Mouse (Mus musculus) lung, postnatal 36 days (tissue): Measurements from ENCODE around the gene Selenbp2.
"Not testable (repeated sequence)": the region's sequence is repeated elsewhere in the genome, so short reads cannot be mapped to it uniquely, and the experiment has no call there.

ENCODE experiments used
- DNase-seq: peaks from one replicate; pipeline ENCODE4 v3.0.0; 2022; ENCODE audit warnings: mixed read lengths

Gene Selenbp2

DNA sequence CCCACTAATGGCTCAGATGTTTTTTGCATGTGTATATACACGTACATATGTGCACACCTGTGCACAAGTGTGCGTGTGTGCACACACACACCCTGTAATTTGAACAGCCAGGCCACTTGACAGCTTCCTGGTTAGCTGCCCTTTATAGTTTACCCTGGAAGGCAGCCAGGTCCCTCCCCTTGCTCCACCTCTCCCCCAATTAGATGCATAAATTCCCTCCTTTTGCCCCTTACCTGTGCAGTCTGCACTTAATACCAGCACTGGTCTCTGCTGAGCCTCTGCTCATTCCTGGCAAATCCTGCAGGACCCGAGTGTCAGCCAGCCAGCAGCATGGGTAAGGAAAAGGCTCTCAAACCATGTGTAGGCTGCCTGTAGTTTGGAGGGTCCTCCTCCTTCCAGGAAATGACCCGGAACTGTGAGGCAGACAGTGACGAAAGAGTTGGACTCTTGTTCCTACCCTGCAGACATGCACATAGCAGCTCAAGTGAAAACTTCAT is at the start of gene Selenbp2:
Selenbp2 (plus strand) TSS at position 228 of the 497 bp plus-strand sequence.
- peak; percentile 79 for DNase-seq

DNA sequence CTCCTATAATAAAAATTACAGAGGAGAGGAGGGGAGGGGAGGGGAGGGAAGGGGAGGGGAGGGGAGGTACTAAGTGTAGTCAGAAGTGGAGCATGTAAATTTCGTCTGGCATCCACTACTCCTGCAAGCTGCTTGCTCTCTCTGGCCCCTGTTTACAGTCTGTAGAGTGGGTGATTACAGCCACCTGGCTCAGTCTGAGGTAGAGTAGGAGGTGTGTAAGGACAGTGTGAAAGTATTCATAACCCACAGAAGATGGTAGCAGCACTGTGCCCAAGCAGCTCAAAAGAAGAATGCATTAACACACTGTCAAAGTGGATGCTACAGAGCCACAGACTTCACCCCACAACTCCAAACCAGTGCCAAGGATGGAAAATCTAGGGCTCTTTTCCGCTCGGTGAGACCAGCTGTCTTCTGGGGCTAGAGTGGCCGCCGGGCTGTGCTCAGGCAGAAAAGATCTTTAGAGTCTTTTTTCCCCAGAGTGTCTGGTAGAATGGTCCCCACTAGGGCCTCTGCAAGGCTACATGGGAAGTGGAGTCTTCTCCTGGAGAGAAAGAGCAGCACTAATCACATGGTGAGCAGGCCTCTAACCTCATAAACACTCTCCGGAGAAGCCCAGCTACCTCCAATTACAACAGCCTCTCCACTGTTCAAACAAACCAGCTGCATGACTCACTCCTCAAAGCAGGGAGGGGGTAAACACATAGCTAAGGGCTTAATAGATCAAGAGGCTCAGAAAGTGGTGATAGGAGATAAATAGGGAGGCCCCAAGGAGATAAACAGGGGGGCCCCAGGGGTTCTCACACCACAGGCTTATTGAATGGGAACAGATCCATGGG is 44.4 kb upstream of the Selenbp2 start:
- peak; percentile 84 for DNase-seq

DNA sequence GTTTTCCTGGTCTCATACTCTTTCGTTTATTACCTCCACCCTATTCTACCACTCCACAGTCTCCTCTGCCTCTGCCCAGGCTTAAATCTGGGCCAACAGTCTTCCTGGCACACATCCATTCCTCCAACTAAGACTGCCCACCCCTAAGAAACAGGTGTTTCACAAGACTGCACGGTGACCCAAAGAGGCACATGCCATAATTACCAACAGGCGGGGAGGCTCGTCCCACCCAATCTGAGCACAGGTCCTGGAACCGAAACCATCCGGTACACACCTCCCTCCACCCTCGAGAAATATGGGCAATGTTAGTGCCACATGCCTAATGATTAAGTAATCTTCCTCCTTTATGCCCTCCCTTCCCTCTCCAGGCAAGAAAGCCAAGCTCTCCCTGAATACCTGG is 42.9 kb upstream of the Selenbp2 start:
- DNase-seq, result peak; percentile 89

DNA sequence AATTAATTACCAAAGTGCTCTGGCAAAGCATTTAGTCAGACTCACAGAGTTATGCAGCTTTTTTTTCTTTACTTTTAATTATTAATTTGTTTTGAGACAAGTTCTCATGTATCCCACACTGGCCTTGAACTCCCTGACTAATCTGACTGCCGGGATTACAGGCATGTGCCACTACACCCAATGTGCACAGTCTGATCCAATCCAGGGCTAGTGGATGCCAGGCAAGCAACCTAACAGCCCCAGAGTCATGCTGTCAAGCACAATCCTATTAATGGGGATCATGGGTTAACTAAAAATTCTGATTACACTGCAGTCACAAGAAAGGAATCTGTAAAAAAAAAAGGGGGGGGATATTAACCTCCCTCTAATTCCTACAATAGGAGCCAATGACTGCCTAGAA is 39.4 kb upstream of the Selenbp2 start:
- DNase-seq, result not testable (repeated sequence)

DNA sequence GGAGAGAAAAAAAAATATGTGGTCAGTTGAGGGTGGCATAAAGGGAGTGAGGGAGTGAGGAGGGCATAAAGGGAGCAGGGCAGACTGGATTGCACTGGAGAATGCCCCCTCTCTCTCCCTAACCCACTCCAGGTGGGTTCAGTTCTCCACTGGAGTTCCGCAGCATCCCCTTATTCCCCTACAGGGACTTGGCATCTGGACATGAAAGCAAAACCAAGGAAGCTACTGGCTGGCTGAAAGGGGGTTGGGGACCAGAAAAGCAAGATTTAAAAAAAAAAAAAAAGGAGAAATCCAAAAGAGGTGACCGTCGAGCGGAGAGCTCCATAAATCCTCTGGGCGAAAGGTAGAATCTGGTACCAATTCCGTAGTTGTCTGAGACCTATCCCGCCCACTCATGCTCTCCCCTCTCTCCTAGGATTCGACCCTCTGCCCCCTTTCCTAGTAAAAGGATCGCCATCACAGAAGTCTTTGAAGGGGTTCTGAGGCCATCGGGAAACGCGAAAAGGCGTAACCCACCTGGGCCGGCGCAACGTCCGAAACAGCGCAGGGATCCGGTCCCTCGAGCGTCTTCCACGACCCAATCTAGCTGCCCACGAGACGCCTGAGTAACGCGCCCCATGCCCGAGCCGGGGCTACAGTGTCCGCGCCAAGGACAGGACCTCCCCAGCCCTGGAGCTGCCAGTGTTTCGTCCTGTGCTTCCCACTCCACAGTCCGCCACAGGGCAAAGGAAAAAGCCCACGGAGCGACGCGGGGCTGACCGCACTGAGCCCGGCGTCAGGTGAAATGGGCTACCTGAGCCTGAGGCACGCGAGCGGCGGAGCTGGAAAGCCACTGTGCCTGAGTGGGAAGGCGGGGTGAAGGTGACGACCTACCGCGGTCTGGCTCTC is 35.3 kb upstream of the Selenbp2 start:
- not testable (repeated sequence) for DNase-seq

DNA sequence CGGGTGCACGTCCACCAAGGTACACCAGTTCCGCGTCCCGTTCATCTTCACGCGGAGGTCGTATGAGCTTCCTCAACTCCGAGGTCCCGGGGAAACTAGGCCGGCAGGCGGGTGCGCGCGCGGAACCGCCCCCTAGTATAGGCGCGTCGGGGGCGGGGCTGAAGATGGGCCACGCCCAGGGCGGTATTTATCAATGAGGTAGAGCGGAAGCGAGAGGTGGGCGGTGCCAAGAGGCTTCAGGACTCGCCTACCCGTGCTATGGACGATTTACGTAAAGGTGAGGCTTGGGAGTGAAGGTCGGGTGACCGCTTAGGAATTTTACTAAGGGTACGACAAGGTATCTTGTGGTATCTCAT is 34.6 kb upstream of the Selenbp2 start, which contains the start of gene Tuft1:
Tuft1 (minus strand) TSS at position 133 of the 356 bp plus-strand sequence.
- peak; percentile 90 for DNase-seq

DNA sequence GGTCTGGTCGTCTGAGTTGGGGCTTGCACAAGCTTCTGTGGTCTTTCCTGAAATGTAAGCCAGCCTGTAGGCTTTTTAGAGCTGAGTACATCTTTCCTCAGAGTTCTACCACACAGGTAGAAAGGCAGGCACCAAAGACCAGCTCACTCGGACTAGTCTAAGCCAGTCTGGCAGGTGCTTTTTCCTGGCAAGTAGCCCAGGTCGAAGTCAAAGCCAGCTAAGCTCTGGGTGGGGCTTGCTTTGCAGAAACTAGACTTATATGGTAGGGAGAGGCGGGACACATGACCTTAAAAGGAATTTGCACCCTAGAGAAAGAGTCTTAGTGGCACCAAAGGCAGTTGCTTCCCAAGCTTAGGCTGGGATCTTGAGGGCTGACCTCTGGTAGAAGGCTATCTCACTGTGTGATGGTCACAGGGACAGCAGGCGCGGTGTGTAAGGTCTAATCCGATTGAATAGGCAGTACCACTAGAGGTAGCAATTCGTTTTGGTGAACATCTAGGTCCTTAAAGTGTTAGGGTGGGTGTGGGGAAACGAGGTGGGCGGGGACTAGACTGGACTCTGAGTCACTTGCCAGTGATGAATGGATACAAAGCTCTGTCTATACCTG is 34.1 kb upstream of the Selenbp2 start:
- peak; percentile 50 for DNase-seq

DNA sequence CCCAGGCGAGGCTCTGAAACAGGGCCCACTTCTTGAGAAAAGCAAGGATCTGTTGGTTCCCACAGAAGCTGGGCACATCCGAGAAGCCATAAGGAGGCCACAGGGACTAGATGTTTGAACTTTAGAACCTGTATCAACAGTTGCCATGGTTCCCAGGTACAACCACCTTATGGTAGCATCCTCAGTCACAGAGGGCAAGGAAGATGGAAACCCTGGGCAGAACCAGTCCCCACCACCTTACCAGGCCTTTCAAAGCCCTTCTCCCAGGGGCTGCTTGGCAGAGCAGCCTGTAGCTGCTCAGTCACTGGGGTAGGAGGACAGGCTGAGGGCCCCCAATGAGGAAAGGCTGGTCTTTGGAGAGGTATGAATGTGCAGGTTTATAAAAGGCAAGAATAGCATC is 32.5 kb upstream of the Selenbp2 start:
- DNase-seq, result not testable (repeated sequence)

DNA sequence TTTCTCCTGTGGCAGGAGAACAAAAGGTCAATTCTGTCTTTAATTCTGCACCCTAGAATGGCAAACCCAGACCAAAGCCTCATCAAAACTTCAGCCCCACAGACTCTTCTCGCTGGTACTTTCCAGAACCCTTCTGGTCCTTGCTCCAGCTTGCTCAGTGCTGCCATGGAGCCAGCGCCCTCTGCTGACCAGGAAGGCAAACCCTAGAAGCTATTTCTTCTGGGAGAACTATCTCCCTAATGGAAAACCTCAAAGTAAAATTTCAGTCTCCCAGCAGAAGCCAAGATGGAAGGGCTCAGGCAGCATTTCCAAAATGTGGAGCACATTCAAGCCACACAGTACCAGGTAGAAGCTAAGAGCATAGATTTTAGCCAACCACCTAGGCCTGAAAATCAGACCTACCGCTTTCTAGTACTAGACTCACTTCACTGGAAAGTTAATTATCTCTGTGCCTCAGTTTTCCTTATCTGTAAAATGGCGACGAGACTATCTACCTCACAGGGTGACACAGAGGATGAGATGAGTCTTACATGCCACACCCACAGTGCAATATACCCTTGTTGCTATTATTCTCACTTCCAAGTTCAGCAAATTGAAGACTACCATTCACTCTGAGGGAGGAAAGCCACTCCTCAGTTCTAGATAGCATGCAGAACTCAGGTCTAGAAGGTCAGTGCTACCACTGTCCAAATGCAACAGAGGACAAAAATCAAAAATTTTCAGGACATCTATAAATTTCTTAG is 28.1 kb upstream of the Selenbp2 start:
- DNase-seq, result not testable (repeated sequence)

DNA sequence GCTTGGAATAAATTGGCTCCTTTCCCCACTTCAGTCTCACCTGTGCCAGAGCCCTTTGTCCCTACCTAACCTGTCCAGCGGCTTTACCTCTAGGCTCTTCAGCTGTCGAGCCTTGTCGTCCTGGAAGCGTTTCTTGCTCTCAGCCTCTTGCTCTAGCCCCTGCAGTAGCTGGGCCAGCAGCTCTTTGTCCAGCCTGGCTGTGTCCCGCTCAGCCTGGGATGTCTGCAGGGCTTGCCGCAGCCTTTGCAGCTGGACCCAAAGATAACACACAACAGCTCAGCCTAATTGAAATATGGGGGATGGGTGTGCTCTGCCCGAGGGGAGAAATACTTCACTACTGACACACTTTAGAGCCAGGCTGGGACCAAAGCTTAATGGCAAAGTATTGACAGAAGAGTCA is 27.5 kb upstream of the Selenbp2 start:
- DNase-seq, result peak; percentile 58

DNA sequence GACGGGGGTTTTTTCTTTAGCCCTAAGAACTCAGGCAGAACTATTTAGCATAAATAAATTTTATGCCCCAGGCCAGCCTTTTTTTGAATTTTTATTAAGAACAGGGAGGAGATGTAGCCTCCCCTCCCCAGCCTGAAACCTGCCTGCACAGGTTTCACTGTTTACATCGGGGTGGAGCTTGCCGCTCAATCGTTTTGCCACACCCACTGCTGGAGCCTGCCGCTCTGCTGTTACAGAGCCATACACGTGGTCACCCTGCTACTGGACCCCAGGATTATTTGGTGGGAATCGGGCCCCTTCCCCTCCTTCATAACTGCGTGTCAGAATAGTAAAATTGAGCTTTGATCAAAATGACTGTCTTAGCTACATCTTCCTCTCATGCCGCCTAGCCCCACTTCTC is 18.3 kb upstream of the Selenbp2 start:
- not testable (repeated sequence) for DNase-seq

DNA sequence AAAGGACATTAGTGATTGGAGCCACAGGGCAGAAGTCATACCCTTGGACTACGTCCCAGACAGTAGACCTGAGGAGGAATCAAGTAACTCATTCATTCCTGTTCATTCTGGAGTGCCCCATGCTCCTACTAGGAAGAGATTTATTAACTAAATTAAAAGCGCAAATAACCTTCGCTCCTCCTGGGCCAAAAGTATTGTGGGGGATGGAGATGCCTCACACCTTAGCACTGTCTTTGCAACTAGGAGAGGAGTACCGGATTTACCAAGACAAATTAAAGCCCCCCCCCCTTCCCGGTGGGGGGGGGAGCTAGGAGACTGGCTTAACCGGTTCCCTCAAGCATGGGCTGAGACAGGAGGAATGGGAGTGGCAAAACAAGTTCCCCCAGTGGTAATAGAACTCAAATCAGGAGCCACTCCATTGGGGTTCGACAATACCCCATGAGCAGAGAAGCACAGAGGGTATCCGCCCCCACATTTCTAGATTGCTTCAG is 14.0 kb upstream of the Selenbp2 start:
- DNase-seq, result peak; percentile 76

DNA sequence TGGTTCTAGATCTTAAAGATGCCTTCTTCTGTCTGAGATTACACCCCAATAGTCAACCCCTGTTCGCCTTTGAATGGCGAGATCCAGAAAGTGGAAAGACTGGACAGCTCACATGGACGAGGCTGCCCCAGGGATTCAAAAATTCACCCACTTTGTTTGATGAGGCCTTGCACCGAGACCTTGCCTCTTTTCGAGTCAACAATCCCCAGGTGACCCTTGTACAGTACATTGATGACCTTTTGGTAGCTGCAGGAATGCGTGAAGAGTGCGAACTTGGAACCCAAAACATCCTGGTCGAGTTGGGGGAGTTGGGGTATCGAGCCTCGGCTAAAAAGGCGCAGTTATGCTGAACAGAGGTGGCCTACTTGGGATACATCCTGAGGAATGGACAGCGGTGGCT is 13.3 kb upstream of the Selenbp2 start:
- not testable (repeated sequence) for DNase-seq

DNA sequence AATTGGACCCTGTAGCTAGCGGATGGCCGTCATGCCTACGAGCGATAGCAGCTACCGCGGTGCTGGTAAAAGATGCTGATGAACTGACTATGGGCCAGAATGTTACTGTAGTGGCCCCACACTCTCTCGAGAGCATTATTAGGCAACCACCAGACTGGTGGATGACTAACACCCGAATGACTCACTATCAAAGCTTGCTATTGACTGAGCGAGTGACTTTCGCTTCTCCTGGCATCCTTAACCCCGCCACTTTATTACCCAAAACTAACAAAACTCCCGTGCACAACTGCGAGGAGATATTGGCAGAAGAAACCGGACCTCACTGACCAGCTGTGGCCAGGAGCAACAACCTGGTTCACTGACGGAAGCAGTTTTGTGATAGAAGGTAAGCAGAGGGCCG is 12.6 kb upstream of the Selenbp2 start:
- peak; percentile 79 for DNase-seq

DNA sequence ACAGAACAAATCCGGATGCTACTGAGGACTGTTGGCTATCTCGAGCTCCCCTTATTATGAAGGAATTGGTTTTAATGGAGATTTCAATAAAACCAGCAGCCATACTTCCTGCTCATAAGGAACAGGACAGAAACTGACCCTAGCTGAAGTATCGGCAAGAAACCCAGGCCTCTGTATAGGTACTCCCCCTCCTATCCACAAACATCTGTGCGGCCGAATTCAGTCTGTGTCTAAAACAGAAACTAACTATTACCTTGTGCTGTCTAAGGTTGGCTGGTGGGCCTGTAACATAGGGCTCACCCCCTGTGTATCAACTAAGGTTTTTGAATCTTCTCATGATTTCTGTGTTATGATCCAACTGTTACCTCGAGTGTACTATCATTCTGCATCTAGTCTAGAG is 9.7 kb upstream of the Selenbp2 start:
- DNase-seq, result no peak

DNA sequence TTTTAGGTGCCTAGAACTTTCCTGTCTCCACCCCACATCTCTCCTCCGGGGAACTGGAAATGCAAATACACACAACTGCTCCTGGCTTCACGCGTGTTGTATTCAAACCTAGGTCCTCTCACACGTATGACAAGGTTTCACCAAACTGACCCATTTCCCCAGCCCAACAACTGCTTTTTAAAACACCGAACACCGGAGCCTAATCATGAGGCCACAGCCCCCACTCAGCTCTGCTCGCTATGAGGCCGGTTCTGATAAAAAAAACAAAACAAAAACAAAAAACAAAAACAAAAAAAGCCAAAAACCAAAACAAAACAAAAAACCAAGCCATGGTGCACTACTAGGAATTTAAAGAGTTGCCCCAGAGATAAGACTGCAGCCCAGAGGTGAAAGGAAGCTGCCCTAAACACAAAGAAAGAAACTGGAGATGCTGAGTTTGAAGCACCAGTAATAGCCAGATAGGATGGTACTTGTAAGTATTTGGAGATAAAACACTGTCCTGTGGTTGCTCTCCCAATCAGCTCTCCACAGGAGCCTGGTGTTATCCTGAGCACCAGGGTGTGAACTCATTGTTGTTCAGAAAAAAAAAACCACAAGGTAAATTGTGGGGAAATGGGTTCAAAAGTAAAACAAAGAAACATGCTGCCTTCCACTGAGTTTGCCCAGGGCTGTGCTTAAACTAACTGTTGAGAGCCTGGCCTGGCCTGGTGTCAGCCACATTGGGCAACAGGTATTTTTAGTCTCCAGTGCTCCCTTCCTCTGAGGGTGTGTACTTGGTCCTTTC is 7.2 kb upstream of the Selenbp2 start:
- DNase-seq, result not testable (repeated sequence)

DNA sequence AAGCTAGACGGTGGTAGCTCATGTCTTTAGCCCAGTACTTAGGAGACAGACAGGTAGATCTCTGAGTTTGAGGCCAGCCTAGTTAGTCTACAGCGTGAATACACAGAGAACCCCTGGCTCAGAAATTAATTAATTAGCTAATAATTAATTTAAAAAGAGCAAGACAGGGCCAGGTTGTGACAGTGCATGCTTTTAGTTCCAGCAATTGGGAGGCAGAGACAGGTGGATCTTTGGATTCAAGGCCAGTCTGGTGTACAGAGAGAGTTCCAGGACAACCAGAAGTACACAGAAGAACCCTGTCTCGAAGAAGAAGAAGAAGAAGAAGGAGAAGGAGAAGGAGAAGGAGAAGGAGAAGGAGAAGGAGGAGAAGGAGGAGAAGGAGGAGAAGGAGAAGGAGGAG is 4.7 kb upstream of the Selenbp2 start:
- not testable (repeated sequence) for DNase-seq

DNA sequence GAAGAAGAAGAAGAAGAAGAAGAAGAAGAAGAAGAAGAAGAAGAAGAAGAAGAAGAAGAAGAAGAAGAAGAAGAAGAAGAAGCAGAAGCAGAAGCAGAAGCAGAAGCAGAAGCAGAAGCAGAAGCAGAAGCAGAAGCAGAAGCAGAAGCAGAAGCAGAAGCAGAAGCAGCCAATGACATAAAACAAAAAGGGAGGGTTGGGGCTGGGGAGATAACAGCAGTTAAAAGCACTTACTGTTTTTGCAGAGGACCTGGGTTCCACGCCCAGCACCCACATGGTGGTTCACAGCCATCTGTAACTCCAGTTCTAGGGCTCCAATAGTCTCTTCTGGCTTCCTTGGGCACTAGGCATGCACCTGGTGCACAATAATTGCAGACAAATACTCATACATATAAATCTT is 4.2 kb upstream of the Selenbp2 start:
- not testable (repeated sequence) for DNase-seq

DNA sequence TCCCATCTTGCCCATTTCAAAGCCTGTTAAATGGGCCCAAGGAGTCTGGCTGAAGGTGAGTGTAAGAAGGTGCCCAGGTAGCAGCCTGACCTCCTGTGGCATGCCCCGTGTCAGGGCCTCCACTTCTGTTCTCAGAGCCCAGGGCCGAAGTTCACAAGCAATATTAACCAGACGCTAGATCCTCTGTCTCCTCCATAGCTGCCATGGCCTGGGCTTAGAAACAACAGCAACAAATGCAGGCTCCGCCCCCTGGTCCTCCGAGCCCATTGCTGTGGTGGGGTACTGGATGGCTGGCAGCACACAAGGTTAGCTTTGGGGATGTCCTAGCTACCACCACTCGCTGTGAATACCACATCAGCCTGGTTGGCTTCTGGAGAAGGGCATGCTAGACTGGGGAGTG is 3.2 kb upstream of the Selenbp2 start:
- not testable (repeated sequence) for DNase-seq

DNA sequence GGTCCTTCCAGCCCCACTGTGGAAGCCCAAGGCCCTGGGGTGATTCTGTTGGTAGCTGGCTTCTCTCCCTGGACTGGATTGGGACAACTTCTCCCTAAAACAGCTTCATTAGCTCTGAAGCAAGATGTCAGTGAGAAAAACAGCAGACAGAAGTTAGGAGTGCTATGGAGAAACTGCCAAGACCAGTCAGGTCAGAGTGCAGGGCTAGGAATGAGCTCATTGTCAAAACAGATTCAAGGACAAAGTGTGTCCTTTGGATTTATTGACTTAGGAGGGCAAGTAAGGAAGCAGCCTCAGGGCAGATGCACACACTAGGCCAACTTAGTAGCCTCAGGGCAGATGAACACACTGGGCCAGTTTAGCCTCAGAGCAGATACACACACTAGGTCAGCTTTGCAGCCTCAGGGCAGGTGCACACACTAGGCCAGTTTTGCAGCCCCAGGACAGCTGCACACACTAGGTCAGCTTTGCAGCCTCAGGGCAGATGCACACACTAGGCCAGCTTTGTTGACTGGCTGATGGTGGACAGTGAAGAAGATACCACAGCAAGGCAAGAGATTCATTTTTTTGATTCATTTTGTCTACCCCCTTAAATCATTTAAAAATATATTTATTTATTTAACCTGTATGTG is 2.6 kb upstream of the Selenbp2 start:
- peak; percentile 38 for DNase-seq

DNA sequence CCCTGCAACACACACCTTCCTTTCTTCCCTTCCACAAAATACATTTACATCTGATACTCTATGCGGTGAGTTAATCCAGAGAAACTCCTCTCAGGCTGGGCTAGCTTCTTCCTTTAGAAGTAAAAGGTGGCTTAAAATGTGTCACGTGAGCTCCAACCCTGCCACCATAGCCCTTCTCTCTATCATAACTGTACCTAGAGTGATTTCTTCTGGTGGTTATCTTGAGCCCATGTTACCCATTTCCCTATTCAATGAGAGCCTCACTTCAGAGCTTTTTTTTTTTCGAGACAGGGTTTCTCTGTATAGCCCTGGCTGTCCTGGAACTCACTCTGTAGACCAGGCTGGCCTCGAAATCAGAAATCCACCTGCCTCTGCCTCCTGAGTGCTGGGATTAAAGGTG is 1.7 kb upstream of the Selenbp2 start:
- not testable (repeated sequence) for DNase-seq
